Mouse (Mus musculus) thymus, adult 2 months (tissue): ENCODE data around the gene Vmn2r8.

Experiments
- CTCF ChIP-seq: fragments of 200-500 bp; IDR thresholded peaks from 2 replicates; pipeline ENCODE4 v1.5.1; 2012; ENCODE audit warnings: mild to moderate bottlenecking, control low read depth, low read length, moderate library complexity, borderline replicate concordance; ENCODE audit not compliant: control insufficient read depth, poor library complexity, insufficient read depth; ENCODE audit errors: extremely low read depth
- POLR2A ChIP-seq: fragments of 200-500 bp; IDR thresholded peaks from 2 replicates; pipeline ENCODE4 v1.6.1; 2012; ENCODE audit warnings: mild to moderate bottlenecking, low read length, control low read depth, moderate library complexity; ENCODE audit not compliant: control insufficient read depth, poor library complexity, insufficient read depth; ENCODE audit errors: extremely low read depth

GRCm38 (mm10) chr5:108744629-108745028, 64.0 kb downstream of the Vmn2r8 start:
- TF ChIP-seq POLR2A (no peak), CTCF (no peak)
